Mouse (Mus musculus) liver, embryonic 11.5 days (tissue): ENCODE results near the gene Endod1. TPM values are rescaled to one million over a fixed set of nuclear protein-coding genes. Genes with fewer than 3 reads are reported as not detected.

ENCODE experiments used
- ATAC-seq: fragments of 200-750 bp; cut with Nextera tagmentation; replicated peaks from 2 replicates; pipeline ENCODE4 v1.8.0; 2017; ENCODE audit warnings: moderate number of reproducible peaks, mild to moderate bottlenecking, moderate TSS enrichment, moderate library complexity; ENCODE audit not compliant: low FRiP score
- DNase-seq: peaks from one replicate; pipeline ENCODE4 v3.0.0-alpha.2; 2017; ENCODE audit warnings: low spot score
- H3K27ac ChIP-seq: fragments of 300-500 bp; sonication (generic); 2 replicates; pipeline ENCODE4 v1.5.1; 2014; ENCODE audit warnings: mild to moderate bottlenecking, low read depth, low read length, control low read depth
- H3K27me3 ChIP-seq: fragments of 300-500 bp; sonication (generic); replicated peaks from 2 replicates; pipeline ENCODE4 v1.6.1; 2014; ENCODE audit warnings: low read length, mixed read lengths; ENCODE audit not compliant: control insufficient read depth, insufficient read depth
- H3K36me3 ChIP-seq: fragments of 300-500 bp; sonication (generic); 2 replicates; pipeline ENCODE4 v1.6.1; 2014; ENCODE audit warnings: mild to moderate bottlenecking, low read length, moderate library complexity, mixed read lengths; ENCODE audit not compliant: control insufficient read depth, insufficient read depth
- H3K4me1 ChIP-seq: fragments of 300-500 bp; sonication (generic); replicated peaks from 2 replicates; pipeline ENCODE4 v1.6.1; 2014; ENCODE audit warnings: low read length, mixed read lengths; ENCODE audit not compliant: control insufficient read depth, insufficient read depth
- H3K4me2 ChIP-seq: fragments of 300-500 bp; sonication (generic); 2 replicates; pipeline ENCODE4 v1.6.1; 2014; ENCODE audit warnings: mild to moderate bottlenecking, control low read depth, moderate library complexity
- H3K4me3 ChIP-seq: fragments of 300-500 bp; sonication (generic); 2 replicates; pipeline ENCODE4 v1.5.1; 2014; ENCODE audit warnings: low read depth, low read length, control low read depth
- H3K9ac ChIP-seq: fragments of 300-500 bp; sonication (generic); 2 replicates; pipeline ENCODE4 v1.6.1; 2014; ENCODE audit warnings: low read depth, low read length, control low read depth
- H3K9me3 ChIP-seq: fragments of 300-500 bp; sonication (generic); 2 replicates; pipeline ENCODE4 v1.6.1; 2016; ENCODE audit warnings: low read length, inconsistent platforms, mixed read lengths; ENCODE audit not compliant: control insufficient read depth
- WGBS: fragments of 180-500 bp; shearing (Covaris S2); extraction: QIAGEN DNeasy Blood & Tissue Kit; methylation state at CpG from one replicate; pipeline ENCODE4 v1.1.7; 2014; 5-methylcytosine and 5-hydroxymethylcytosine counted together
- polyA plus RNA-seq: library from polyadenylated mRNA; unstranded; fragments of >200 nt; fragmentation: Nextera tagmentation; extraction: Ambion mirVana; gene quantifications from 2 replicates; pipeline ENCODE4 v1.2.1, GENCODE M21; 2014

The Endod1 gene
- polyA plus RNA-seq, 1 experiment from 2014 or later = 19.4 TPM

DNA sequence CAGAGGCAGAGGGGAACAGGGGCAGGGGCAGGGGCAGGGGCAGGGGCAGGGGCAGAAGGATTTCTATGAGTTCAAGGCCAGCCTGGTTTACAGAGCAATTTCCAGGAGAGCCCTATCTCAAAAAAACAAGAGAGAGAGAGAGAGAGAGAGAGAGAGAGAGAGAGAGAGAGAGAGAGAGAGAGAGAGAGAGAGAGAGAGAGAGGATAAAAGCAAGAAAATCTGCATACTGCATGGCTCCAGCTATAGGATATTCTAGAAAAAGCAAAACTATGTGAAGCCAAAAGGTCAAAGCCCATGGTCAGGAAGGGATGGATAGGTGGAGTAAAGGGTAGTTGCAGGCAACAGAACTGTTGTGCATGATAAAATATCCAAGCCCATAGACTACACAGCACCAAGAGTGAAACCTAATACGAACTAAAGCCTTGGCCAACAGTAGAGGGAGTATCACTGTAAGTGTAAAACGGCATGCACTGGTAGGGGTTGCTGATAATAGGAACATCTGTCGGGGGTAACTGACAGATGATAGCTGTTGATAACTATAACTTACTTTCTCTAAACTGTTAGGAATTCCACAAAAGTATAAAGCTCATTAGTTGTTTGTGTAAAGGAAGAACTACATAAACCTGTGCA, 15.6 kb upstream of the Endod1 start:
- H3K4me3 ChIP-seq = no peak overlapping the region
- H3K36me3 ChIP-seq = no peaks in the 10 kb centered on the region
- no peak overlapping the region for H3K27ac ChIP-seq
- H3K9me3 ChIP-seq = no peaks in the 10 kb centered on the region
- no peak overlapping the region for H3K4me2 ChIP-seq
- no peak for DNase-seq
- H3K4me1 ChIP-seq = no peaks in the 10 kb centered on the region
- peak; percentile 87 for ATAC-seq
- no peaks in the 10 kb centered on the region for H3K27me3 ChIP-seq
- 40% methylated on average over 3 of the region's 3 CpGs for WGBS
- no peak overlapping the region for H3K9ac ChIP-seq

DNA sequence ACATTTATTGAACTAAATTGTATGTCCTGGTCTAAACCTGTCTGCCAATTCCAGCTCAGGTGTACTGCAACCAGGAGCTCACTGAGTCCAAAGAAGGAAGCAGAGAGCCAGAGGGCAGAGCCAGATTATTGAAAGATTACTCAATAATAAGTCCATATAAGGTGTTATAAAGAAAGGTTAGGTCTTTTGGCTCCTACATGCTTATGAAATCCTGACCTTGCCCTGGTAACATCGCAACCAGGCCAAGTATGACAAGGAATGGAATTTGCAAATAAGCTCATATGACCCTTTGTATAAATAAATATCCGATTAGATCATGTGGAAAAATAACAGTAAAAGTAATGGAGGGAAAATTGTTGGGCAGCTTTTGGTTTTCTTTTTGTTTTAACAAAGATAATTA, 14.8 kb upstream of the Endod1 start:
- no peak for DNase-seq
- no peak overlapping the region for H3K27ac ChIP-seq
- no peaks in the 10 kb centered on the region for H3K4me1 ChIP-seq
- H3K9me3 ChIP-seq = no peaks in the 10 kb centered on the region
- no peak overlapping the region for H3K4me2 ChIP-seq
- H3K36me3 ChIP-seq = no peaks in the 10 kb centered on the region
- no peaks in the 10 kb centered on the region for H3K27me3 ChIP-seq
- ATAC-seq = no peak
- no peak overlapping the region for H3K4me3 ChIP-seq
- 76% methylated on average over 2 of the region's 2 CpGs for WGBS
- H3K9ac ChIP-seq = no peak overlapping the region

DNA sequence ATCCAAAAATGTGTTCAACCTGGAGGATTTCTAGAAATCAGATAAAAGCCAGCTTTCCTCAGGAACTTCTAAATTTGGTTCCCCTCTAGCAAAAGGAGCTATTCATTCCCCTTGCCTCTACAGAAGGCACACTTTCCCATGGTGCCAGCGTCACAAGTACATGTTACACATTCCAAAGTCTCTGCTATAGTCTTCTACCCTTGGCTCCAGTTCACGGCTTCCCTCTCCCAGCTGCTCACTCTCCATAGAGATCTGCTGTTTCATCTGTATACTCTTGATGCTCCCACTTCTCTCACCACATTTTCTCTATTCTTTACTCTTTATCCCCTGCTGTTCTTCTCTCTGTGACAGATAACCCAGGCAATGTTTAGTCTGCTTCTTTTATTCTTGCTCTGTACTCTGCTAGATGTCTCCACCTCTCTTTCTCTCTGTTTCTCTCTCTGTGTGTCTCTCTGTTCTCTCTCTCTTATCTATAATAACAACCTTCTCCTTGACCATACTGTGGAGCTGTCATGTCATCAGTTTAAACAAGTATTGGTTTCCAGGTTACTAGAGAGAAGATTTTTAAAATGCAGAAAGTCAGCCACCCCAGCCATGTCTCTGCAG, 13.8 kb upstream of the Endod1 start:
- Histone ChIP-seq H3K9me3 (no peaks in the 10 kb centered on the region), H3K4me2 (no peak overlapping the region), H3K27me3 (no peaks in the 10 kb centered on the region), H3K27ac (no peak overlapping the region), H3K36me3 (no peaks in the 10 kb centered on the region), H3K4me1 (no peaks in the 10 kb centered on the region), H3K4me3 (no peak overlapping the region), H3K9ac (no peak overlapping the region)
- no peak for ATAC-seq
- WGBS = 57% methylated on average over 2 of the region's 2 CpGs
- DNase-seq = no peak

DNA sequence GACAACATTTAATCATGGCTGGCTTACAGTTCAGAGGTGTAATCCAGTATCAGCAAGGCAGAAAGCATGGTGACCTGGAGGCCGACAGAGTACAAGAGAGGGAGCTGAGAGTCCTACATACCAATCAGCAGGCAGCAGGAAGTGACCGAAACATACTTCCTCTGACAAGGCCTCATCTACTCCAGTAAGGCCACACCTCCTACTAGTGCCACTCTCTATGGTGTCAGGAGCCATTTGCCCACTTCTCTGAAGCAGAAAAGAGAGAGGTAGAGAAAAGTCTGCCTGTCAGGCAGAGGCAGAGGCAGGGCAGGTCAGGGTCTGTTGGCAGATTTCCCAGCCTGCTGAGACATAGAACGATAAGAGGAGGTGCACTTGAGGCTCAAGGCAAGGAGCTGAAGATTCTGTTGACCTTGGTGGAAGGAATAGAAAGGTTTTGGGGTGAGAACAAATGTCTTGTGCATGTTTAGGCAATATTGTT, 10.6 kb upstream of the Endod1 start:
- H3K27me3 ChIP-seq = no peaks in the 10 kb centered on the region
- H3K36me3 ChIP-seq = no peaks in the 10 kb centered on the region
- 75% methylated on average over 3 of the region's 3 CpGs for WGBS
- H3K4me1 ChIP-seq = no peaks in the 10 kb centered on the region
- ATAC-seq = no peak
- H3K4me2 ChIP-seq = no peak overlapping the region
- DNase-seq = no peak
- H3K9me3 ChIP-seq = no peaks in the 10 kb centered on the region
- no peak overlapping the region for H3K4me3 ChIP-seq
- H3K27ac ChIP-seq = no peak overlapping the region
- H3K9ac ChIP-seq = no peak overlapping the region

DNA sequence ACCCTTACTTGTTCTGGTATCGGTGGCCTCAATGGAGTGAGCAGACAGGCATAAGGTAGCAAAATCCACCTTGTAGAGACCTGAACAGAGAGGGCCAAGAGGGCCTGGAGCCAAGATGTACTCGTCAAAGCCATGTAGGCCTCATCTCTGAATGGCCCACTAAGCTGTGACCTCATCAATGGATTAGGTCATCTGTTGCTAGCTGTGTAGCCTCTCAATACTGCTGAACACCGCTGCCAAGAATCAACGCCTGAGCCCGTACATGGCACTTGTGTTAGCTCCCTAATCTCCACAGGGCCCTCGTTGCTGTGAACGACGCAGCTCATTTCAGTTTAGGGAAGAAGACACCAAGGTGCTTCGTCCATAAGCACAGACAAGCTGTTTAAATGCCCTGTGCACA, 10.0 kb upstream of the Endod1 start:
- H3K4me2 ChIP-seq = no peak overlapping the region
- no peak overlapping the region for H3K9ac ChIP-seq
- H3K27me3 ChIP-seq = no peaks in the 10 kb centered on the region
- H3K9me3 ChIP-seq = no peaks in the 10 kb centered on the region
- H3K4me3 ChIP-seq = no peak overlapping the region
- 92% methylated on average over 9 of the region's 9 CpGs for WGBS
- H3K27ac ChIP-seq = no peak overlapping the region
- H3K36me3 ChIP-seq = no peaks in the 10 kb centered on the region
- H3K4me1 ChIP-seq = no peaks in the 10 kb centered on the region
- ATAC-seq (no peak), DNase-seq (no peak)

DNA sequence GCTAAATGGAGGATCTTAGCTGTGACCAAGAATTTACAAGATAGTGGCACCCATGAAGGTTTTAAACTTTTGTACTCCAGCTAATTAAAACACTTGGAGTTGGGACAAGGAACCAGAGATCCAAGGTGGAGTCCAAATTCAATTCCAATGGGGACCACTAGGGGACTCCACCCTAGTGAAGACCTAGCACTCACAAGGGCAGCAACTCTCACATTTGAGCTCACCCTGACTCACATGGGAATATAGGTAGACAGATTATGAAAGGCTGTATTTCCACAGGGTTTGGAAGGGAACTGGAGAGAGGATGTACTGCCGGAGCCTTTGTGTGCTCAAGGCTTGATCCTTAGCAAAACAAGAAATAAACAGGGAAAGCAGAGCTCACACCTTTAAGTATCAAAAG, 9.0 kb upstream of the Endod1 start:
- Histone ChIP-seq H3K4me1 (no peaks in the 10 kb centered on the region), H3K27ac (no peak overlapping the region), H3K9me3 (no peaks in the 10 kb centered on the region), H3K36me3 (no peaks in the 10 kb centered on the region), H3K27me3 (no peaks in the 10 kb centered on the region), H3K4me2 (no peak overlapping the region), H3K4me3 (no peak overlapping the region), H3K9ac (no peak overlapping the region)
- DNase-seq (no peak), ATAC-seq (no peak)
- WGBS = 88% methylated on average over 1 of the region's 1 CpGs

DNA sequence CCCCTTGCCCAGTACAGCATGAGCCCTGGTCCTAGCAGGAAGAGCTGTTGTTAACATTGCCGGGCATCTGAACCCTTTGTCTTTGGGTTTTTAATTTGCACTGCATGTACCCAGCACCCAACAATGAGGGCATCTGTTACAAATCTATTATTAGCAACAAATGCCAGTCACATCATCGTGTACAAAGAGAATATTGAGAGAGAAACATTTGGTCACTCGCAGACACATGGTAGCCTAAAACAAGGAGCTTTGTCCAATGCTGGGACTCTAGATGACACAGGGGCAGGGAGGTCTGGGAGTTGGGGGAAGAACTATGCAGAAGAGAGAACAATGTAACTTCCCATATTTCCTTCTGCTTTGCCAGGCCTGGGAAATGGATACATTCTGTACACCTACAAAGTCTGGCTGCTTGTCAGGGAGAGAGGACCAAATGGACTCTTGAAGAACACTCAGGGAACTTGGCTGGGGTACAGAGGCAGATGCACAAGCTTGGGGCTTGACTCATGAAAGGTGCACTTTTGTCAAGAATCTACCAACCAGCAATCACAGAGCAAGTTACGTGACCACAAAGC, 7.8 kb upstream of the Endod1 start:
- H3K9ac ChIP-seq = no peak overlapping the region
- no peaks in the 10 kb centered on the region for H3K27me3 ChIP-seq
- DNase-seq (no peak), ATAC-seq (no peak)
- 78% methylated on average over 4 of the region's 4 CpGs for WGBS
- H3K4me2 ChIP-seq = no peak overlapping the region
- no peak overlapping the region for H3K4me3 ChIP-seq
- H3K36me3 ChIP-seq = no peaks in the 10 kb centered on the region
- no peaks in the 10 kb centered on the region for H3K9me3 ChIP-seq
- no peak overlapping the region for H3K27ac ChIP-seq
- no peaks in the 10 kb centered on the region for H3K4me1 ChIP-seq

DNA sequence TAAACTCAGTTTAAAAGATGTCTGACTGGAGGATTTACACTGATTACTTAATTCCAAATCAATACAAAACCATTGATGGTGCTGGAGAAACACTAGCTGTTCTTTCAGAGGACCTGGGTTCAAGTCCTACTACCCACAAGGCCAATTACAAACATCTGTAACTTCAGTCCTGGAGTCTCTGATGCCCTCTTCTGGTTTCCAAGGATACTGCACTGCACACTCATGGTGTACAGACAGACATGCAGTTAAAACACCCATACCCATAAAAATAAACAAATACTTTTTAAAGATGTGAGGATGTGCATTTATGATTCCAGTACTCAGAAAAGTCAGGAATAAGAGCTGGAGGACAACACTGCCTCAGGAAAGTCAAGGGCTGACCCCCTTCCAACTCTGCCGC, 6.7 kb upstream of the Endod1 start:
- Histone ChIP-seq H3K4me1 (no peaks in the 10 kb centered on the region; the same call in 1 of the 2 replicates), H3K4me2 (no peak overlapping the region), H3K9ac (no peak overlapping the region), H3K9me3 (no peaks in the 10 kb centered on the region), H3K27me3 (no peaks in the 10 kb centered on the region), H3K36me3 (no peaks in the 10 kb centered on the region), H3K4me3 (no peak overlapping the region), H3K27ac (no peak overlapping the region)
- DNase-seq = peak; percentile 28
- ATAC-seq = no peak
- 94% methylated on average over 1 of the region's 1 CpGs for WGBS

DNA sequence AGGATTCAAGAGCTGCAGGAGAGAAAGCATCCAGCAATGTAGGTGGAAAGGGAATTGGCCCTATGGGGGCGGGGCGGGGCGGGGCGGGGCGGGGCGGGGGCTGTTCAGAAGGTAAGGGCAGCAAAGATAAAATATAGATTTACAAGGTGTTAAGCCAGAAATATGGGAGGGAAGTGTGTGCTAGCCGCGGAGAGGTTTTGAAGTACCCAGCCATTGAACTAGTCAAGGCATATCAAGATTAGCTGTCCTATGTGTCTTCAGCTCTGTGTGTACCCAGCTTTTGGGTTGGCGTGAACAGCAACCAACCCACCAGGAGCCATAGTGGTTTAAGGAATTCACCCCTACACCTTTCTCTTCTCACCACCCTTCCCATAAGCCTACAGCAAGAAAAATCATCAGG, 5.5 kb upstream of the Endod1 start:
- Histone ChIP-seq H3K4me2 (no peak overlapping the region), H3K4me1 (peaks cover 4% of the 10 kb centered on the region), H3K9ac (no peak overlapping the region), H3K27ac (no peak overlapping the region), H3K36me3 (no peaks in the 10 kb centered on the region), H3K27me3 (no peaks in the 10 kb centered on the region), H3K4me3 (no peak overlapping the region), H3K9me3 (no peaks in the 10 kb centered on the region)
- DNase-seq (no peak), ATAC-seq (peak; percentile 42; the same call in 1 of the 2 replicates)
- WGBS = 68% methylated on average over 9 of the region's 9 CpGs
